Mouse (Mus musculus): ENCODE data around the gene Scube2.

- no peak for TF ChIP-seq CTCF (IDR thresholded peaks at IDR 0.05; ENCODE audit: extremely low read depth, insufficient read length, insufficient replicate concordance, low read depth, low read length)
- TF ChIP-seq POLR2A (IDR thresholded peaks at IDR 0.05; ENCODE audit: low read depth, low read length): no peak
Observed at GRCm38 (mm10) chr7:109848867-109849733, 16.4 kb downstream of the Scube2 start.

Measured in small intestine, adult 2 months (tissue).